Mouse (Mus musculus): ENCODE measurements around the gene Tph2. TPM values are rescaled to one million over a fixed set of nuclear protein-coding genes. Genes with fewer than 3 reads are reported as not detected.
A peak's percentile ranks its signal among the peaks of the same experiment; 100 is the strongest.

Gene Tph2
- polyA plus RNA-seq, 1 experiment: not detected

GRCm38 (mm10) chr10:115125027-115125426 lies 59.8 kb downstream of the Tph2 start:
- no peak overlapping the region for H3K4me3 ChIP-seq (ENCODE audit: control insufficient read depth, insufficient read depth, low read length)
- no peak for TF ChIP-seq POLR2A (IDR thresholded peaks at IDR 0.05; ENCODE audit: control insufficient read depth, extremely low read depth, insufficient read depth, low read length, poor library complexity)
- no peak for TF ChIP-seq CTCF (IDR thresholded peaks at IDR 0.05; ENCODE audit: borderline replicate concordance, control insufficient read depth, extremely low read depth, insufficient read depth, low read length, poor library complexity)
- WGBS: 80% methylated on average over 5 of the region's 5 CpGs
- no peaks in the 10 kb centered on the region for H3K27me3 ChIP-seq (ENCODE audit: control insufficient read depth, insufficient read depth, low read length)
- no peak overlapping the region for H3K27ac ChIP-seq (ENCODE audit: control insufficient read depth, insufficient read depth, low read length)
- no peak for DNase-seq
- H3K4me1 ChIP-seq (replicated peaks; ENCODE audit: control insufficient read depth, insufficient read depth, low read length): no peaks in the 10 kb centered on the region
- H3K36me3 ChIP-seq (ENCODE audit: control insufficient read depth, insufficient read depth, low read length): no peaks in the 10 kb centered on the region

GRCm38 (mm10) chr10:115107666-115108540 lies 76.9 kb downstream of the Tph2 start:
- H3K27me3 ChIP-seq (ENCODE audit: control insufficient read depth, insufficient read depth, low read length): no peaks in the 10 kb centered on the region
- no peak for DNase-seq
- no peak overlapping the region for H3K4me3 ChIP-seq (ENCODE audit: control insufficient read depth, insufficient read depth, low read length)
- TF ChIP-seq CTCF (IDR thresholded peaks at IDR 0.05; ENCODE audit: borderline replicate concordance, control insufficient read depth, extremely low read depth, insufficient read depth, low read length, poor library complexity): no peak
- no peak for TF ChIP-seq POLR2A (IDR thresholded peaks at IDR 0.05; ENCODE audit: control insufficient read depth, extremely low read depth, insufficient read depth, low read length, poor library complexity)
- no peaks in the 10 kb centered on the region for H3K36me3 ChIP-seq (ENCODE audit: control insufficient read depth, insufficient read depth, low read length)
- WGBS: 85% methylated on average over 16 of the region's 16 CpGs
- H3K27ac ChIP-seq (ENCODE audit: control insufficient read depth, insufficient read depth, low read length): no peak overlapping the region
- H3K4me1 ChIP-seq (replicated peaks; ENCODE audit: control insufficient read depth, insufficient read depth, low read length): no peaks in the 10 kb centered on the region

DNA sequence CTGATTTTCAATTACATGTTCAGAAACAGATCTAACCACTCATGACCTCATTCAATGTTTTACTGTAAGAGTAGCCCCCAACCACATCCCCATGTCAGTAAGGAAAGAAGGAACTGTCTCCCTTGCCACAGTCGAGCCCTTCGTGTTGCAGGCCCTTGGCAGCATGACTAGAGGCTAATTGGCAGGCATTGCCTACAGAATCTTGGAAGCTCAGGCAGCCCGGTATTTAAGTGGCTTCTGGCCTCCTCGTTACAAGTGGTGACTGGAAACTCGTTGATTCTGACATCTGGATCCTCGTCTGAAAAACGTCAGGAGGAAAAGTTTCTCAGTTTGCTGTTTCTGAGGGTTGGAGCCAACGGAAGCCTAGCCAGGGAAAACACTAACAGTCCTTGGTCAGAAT lies 80.6 kb downstream of the Tph2 start:
- H3K27ac ChIP-seq (ENCODE audit: control insufficient read depth, insufficient read depth, low read length): no peak overlapping the region
- H3K4me1 ChIP-seq (replicated peaks; ENCODE audit: control insufficient read depth, insufficient read depth, low read length): no peaks in the 10 kb centered on the region
- 79% methylated on average over 8 of the region's 8 CpGs for WGBS

GRCm38 (mm10) chr10:115099890-115100580 lies 84.8 kb downstream of the Tph2 start:
- DNase-seq: no peak
- Histone ChIP-seq H3K4me1 (replicated peaks; ENCODE audit: control insufficient read depth, insufficient read depth, low read length) (no peaks in the 10 kb centered on the region), H3K27ac (ENCODE audit: control insufficient read depth, insufficient read depth, low read length) (no peak overlapping the region), H3K27me3 (ENCODE audit: control insufficient read depth, insufficient read depth, low read length) (no peaks in the 10 kb centered on the region), H3K4me3 (ENCODE audit: control insufficient read depth, insufficient read depth, low read length) (no peak overlapping the region), H3K36me3 (ENCODE audit: control insufficient read depth, insufficient read depth, low read length) (no peaks in the 10 kb centered on the region)
- TF ChIP-seq CTCF (IDR thresholded peaks at IDR 0.05; ENCODE audit: borderline replicate concordance, control insufficient read depth, extremely low read depth, insufficient read depth, low read length, poor library complexity) (no peak), POLR2A (IDR thresholded peaks at IDR 0.05; ENCODE audit: control insufficient read depth, extremely low read depth, insufficient read depth, low read length, poor library complexity) (no peak)
- WGBS: 60% methylated on average over 9 of the region's 9 CpGs

More for the DNA sequence above, 80.6 kb downstream of the Tph2 start:
- Histone ChIP-seq H3K27me3 (ENCODE audit: control insufficient read depth, insufficient read depth, low read length) (no peaks in the 10 kb centered on the region), H3K4me3 (ENCODE audit: control insufficient read depth, insufficient read depth, low read length) (no peak overlapping the region), H3K36me3 (ENCODE audit: control insufficient read depth, insufficient read depth, low read length) (no peaks in the 10 kb centered on the region)
- TF ChIP-seq POLR2A (IDR thresholded peaks at IDR 0.05; ENCODE audit: control insufficient read depth, extremely low read depth, insufficient read depth, low read length, poor library complexity) (no peak), CTCF (IDR thresholded peaks at IDR 0.05; ENCODE audit: borderline replicate concordance, control insufficient read depth, extremely low read depth, insufficient read depth, low read length, poor library complexity) (no peak)
- DNase-seq: no peak

GRCm38 (mm10) chr10:115097163-115097562 lies 87.7 kb downstream of the Tph2 start:
- Histone ChIP-seq H3K4me3 (ENCODE audit: control insufficient read depth, insufficient read depth, low read length) (no peak overlapping the region), H3K4me1 (replicated peaks; ENCODE audit: control insufficient read depth, insufficient read depth, low read length) (no peaks in the 10 kb centered on the region), H3K27me3 (ENCODE audit: control insufficient read depth, insufficient read depth, low read length) (no peaks in the 10 kb centered on the region), H3K36me3 (ENCODE audit: control insufficient read depth, insufficient read depth, low read length) (no peaks in the 10 kb centered on the region), H3K27ac (ENCODE audit: control insufficient read depth, insufficient read depth, low read length) (no peak overlapping the region)
- DNase-seq: peak; percentile 4
- no peak for TF ChIP-seq POLR2A (IDR thresholded peaks at IDR 0.05; ENCODE audit: control insufficient read depth, extremely low read depth, insufficient read depth, low read length, poor library complexity)
- 21% methylated on average over 5 of the region's 5 CpGs for WGBS

GRCm38 (mm10) chr10:115096191-115096590 lies 88.6 kb downstream of the Tph2 start:
- Histone ChIP-seq H3K4me1 (replicated peaks; ENCODE audit: control insufficient read depth, insufficient read depth, low read length) (no peaks in the 10 kb centered on the region), H3K27ac (ENCODE audit: control insufficient read depth, insufficient read depth, low read length) (no peak overlapping the region), H3K27me3 (ENCODE audit: control insufficient read depth, insufficient read depth, low read length) (no peaks in the 10 kb centered on the region), H3K36me3 (ENCODE audit: control insufficient read depth, insufficient read depth, low read length) (no peaks in the 10 kb centered on the region), H3K4me3 (ENCODE audit: control insufficient read depth, insufficient read depth, low read length) (no peak overlapping the region)
- 74% methylated on average over 1 of the region's 1 CpGs for WGBS
- TF ChIP-seq CTCF (IDR thresholded peaks at IDR 0.05; ENCODE audit: borderline replicate concordance, control insufficient read depth, extremely low read depth, insufficient read depth, low read length, poor library complexity) (no peak), POLR2A (IDR thresholded peaks at IDR 0.05; ENCODE audit: control insufficient read depth, extremely low read depth, insufficient read depth, low read length, poor library complexity) (no peak)
- DNase-seq: no peak

Data from thymus, adult 2 months (tissue).